Mouse (Mus musculus): ENCODE results near the gene Kcnj8. TPM values are rescaled to one million over a fixed set of nuclear protein-coding genes. Genes with fewer than 3 reads are reported as not detected.
"Not testable (repeated sequence)": the region's sequence is repeated elsewhere in the genome, so short reads cannot be mapped to it uniquely, and the experiment has no call there.

Gene Kcnj8
- polyA plus RNA-seq, 2 experiments: 9.7 to 11.3 TPM

DNA sequence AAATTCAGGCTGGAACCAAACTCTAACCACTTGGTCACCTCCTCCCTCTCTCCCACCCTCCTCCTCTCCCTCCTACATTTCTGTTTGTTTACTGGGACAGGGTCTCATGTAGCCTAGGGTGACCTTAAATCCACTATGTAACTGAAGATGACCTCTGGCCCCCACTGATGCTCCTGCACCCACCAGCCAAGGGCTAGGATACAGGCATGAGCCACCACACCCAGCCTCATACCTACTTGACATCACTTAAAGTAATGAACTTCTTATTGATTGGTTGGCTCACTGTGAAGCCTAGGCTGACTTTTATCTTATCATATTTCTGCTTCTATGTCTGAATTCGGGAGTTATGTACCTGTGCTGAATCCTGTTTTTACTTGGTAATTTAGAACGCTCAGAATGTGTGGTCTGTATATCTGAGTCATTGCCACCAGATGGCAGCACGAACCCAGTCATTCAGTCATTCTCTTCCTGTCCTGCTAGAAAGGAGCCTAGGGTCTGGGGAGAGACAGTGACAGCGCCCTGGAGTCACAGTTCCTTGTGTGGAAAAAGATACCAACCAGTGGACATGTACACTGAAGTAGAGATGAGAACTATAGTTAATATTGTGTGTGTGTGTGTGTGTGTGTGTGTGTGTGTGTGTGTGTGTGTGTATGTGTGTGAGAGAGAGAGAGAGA lies 46.6 kb downstream of the Kcnj8 start:
- Histone ChIP-seq H3K9ac (ENCODE audit: low read depth, low read length, severe bottlenecking) (no peak overlapping the region), H3K4me1 (ENCODE audit: control insufficient read depth, insufficient read depth, low read length) (no peaks in the 10 kb centered on the region), H3K27me3 (ENCODE audit: control insufficient read depth, insufficient read depth, low read length) (no peaks in the 10 kb centered on the region), H3K27ac (replicated peaks; ENCODE audit: low read depth, low read length) (no peak overlapping the region), H3K4me3 (replicated peaks; ENCODE audit: low read length) (no peak overlapping the region), H3K36me3 (ENCODE audit: control insufficient read depth, insufficient read depth, low read length) (no peaks in the 10 kb centered on the region), H3K4me2 (replicated peaks; ENCODE audit: low read depth, low read length, severe bottlenecking) (no peak overlapping the region), H3K9me3 (ENCODE audit: control insufficient read depth, low read length) (no peaks in the 10 kb centered on the region)
- no peak for TF ChIP-seq POLR2A (IDR thresholded peaks at IDR 0.05; ENCODE audit: borderline replicate concordance, extremely low read depth, insufficient read depth, insufficient read length)
- peak; percentile 87 for DNase-seq (ENCODE audit: low spot score)
- ATAC-seq (ENCODE audit: low FRiP score, low read depth): 0 out of 2 replicates have a peak, but pooled peaks have one; percentile 69
- WGBS: 9% methylated on average over 4 of the region's 4 CpGs

DNA sequence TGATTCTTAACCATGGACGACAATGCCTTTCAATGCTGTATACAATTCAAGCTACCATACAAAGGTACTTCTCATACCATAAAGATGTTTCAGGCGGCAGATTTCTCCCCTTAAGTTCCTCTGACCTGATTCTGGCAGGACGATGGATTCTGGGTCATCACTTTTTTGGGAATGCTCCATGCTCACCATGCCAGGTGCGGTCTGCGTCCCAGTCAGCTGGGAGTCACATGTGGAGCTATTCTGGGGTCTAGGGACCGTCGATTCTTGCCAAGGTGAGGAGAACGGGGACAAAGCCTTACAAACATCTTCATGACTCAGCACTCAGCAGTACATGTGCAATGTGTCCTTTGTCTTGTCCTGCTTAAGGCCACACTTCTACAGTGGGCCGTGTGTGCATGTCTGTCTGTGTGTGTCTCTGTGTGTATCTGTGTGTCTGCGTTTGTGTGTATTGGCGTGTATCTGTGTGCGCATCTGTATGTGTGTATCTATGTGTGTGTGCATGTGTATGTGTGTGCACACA lies 49.8 kb downstream of the Kcnj8 start:
- ATAC-seq (ENCODE audit: low FRiP score, low read depth): no peak
- Histone ChIP-seq H3K27ac (replicated peaks; ENCODE audit: low read depth, low read length) (no peak overlapping the region), H3K36me3 (ENCODE audit: control insufficient read depth, insufficient read depth, low read length) (no peaks in the 10 kb centered on the region), H3K4me1 (ENCODE audit: control insufficient read depth, insufficient read depth, low read length) (no peaks in the 10 kb centered on the region), H3K4me3 (replicated peaks; ENCODE audit: low read length) (no peak overlapping the region), H3K27me3 (ENCODE audit: control insufficient read depth, insufficient read depth, low read length) (no peaks in the 10 kb centered on the region), H3K9ac (ENCODE audit: low read depth, low read length, severe bottlenecking) (no peak overlapping the region), H3K9me3 (ENCODE audit: control insufficient read depth, low read length) (no peaks in the 10 kb centered on the region), H3K4me2 (replicated peaks; ENCODE audit: low read depth, low read length, severe bottlenecking) (no peak overlapping the region)
- WGBS: 84% methylated on average over 12 of the region's 12 CpGs
- no peak for TF ChIP-seq POLR2A (IDR thresholded peaks at IDR 0.05; ENCODE audit: borderline replicate concordance, extremely low read depth, insufficient read depth, insufficient read length)
- DNase-seq (ENCODE audit: low spot score): no peak

DNA sequence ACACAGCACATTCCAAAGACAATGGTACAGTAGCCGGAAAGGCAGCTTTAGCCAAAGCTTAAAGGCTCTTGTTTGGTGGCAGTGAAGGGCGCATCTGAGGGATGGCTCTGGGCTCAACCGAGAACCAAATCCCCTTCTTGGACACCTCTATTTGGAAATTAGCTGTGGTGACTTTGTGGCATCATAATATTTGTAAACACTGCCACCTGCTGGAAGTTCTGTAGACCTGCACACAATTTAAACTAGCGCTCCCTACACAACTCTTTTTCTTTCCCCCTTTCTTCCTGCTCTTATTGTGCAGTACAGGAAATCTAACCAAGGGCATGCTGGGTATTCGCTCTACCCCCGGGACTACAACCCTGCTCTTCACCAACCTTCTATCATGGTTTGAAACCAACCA lies 52.3 kb downstream of the Kcnj8 start:
- 13% methylated on average over 6 of the region's 6 CpGs for WGBS
- H3K9ac ChIP-seq (ENCODE audit: low read depth, low read length, severe bottlenecking): no peak overlapping the region
- ATAC-seq (ENCODE audit: low FRiP score, low read depth): peak; percentile 50; the same call in 1 of the 2 replicates

DNA sequence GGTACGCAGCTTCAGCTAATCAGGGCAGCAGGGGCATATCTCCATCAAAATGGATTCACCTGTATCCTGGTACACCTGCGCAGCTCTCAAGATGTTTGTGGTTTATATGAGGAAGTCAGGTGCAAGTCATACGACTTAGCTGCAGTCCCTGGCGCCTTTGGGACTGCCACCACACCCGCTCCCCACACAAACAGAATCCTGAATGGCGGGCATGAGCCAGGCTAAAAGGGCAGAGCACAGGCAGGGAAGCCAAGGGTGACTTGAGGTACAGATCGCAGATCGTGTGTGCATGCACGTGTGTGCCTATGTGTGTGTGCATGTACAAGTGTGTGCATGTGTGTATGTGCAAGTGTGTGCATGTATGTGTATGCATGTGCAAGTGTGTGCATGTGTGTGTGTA lies 56.0 kb downstream of the Kcnj8 start:
- not testable (repeated sequence) for H3K27me3 ChIP-seq (ENCODE audit: control insufficient read depth, insufficient read depth, low read length); DNase-seq (ENCODE audit: low spot score); ATAC-seq (ENCODE audit: low FRiP score, low read depth); H3K9ac ChIP-seq (ENCODE audit: low read depth, low read length, severe bottlenecking); H3K9me3 ChIP-seq (ENCODE audit: control insufficient read depth, low read length); H3K4me2 ChIP-seq (replicated peaks; ENCODE audit: low read depth, low read length, severe bottlenecking); H3K27ac ChIP-seq (replicated peaks; ENCODE audit: low read depth, low read length); H3K4me3 ChIP-seq (replicated peaks; ENCODE audit: low read length); H3K4me1 ChIP-seq (ENCODE audit: control insufficient read depth, insufficient read depth, low read length); H3K36me3 ChIP-seq (ENCODE audit: control insufficient read depth, insufficient read depth, low read length)
- WGBS: 69% methylated on average over 9 of the region's 9 CpGs

More for the DNA sequence above, 52.3 kb downstream of the Kcnj8 start:
- H3K4me1 ChIP-seq (ENCODE audit: control insufficient read depth, insufficient read depth, low read length): no peaks in the 10 kb centered on the region
- no peaks in the 10 kb centered on the region for H3K36me3 ChIP-seq (ENCODE audit: control insufficient read depth, insufficient read depth, low read length)
- no peak for DNase-seq (ENCODE audit: low spot score)
- no peak overlapping the region for H3K4me3 ChIP-seq (replicated peaks; ENCODE audit: low read length)
- H3K4me2 ChIP-seq (replicated peaks; ENCODE audit: low read depth, low read length, severe bottlenecking): no peak overlapping the region
- no peak for TF ChIP-seq POLR2A (IDR thresholded peaks at IDR 0.05; ENCODE audit: borderline replicate concordance, extremely low read depth, insufficient read depth, insufficient read length)
- no peak overlapping the region for H3K27ac ChIP-seq (replicated peaks; ENCODE audit: low read depth, low read length)
- no peaks in the 10 kb centered on the region for H3K27me3 ChIP-seq (ENCODE audit: control insufficient read depth, insufficient read depth, low read length)
- H3K9me3 ChIP-seq (ENCODE audit: control insufficient read depth, low read length): no peaks in the 10 kb centered on the region

DNA sequence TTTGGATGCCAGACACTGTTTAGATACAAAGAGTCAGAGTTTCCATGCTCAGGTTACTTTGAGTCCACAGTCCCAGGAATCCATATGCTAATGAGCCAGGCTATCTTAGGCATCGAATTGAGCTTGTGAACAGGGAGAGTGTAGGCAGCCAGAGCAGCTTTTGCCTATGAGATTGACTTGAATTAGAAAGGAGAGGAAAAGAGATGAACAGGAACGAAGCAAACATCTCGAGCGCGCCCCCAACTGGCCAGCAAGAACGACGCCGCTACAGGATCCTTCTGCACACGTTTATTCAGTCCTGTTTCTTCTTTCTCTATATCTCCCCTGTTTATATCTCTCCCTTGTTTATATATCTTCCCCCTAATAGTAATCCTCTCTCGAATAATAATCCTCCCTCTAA lies 56.5 kb downstream of the Kcnj8 start:
- no peaks in the 10 kb centered on the region for H3K36me3 ChIP-seq (ENCODE audit: control insufficient read depth, insufficient read depth, low read length)
- no peak overlapping the region for H3K27ac ChIP-seq (replicated peaks; ENCODE audit: low read depth, low read length)
- H3K27me3 ChIP-seq (ENCODE audit: control insufficient read depth, insufficient read depth, low read length): no peaks in the 10 kb centered on the region
- H3K4me1 ChIP-seq (ENCODE audit: control insufficient read depth, insufficient read depth, low read length): 0 out of 2 replicates have a peak, but pooled peaks cover 5% of the 10 kb centered on the region
- H3K9ac ChIP-seq (ENCODE audit: low read depth, low read length, severe bottlenecking): no peak overlapping the region
- H3K9me3 ChIP-seq (ENCODE audit: control insufficient read depth, low read length): no peaks in the 10 kb centered on the region
- ATAC-seq (ENCODE audit: low FRiP score, low read depth) (no peak), DNase-seq (ENCODE audit: low spot score) (no peak)
- TF ChIP-seq POLR2A (IDR thresholded peaks at IDR 0.05; ENCODE audit: borderline replicate concordance, extremely low read depth, insufficient read depth, insufficient read length): no peak
- H3K4me2 ChIP-seq (replicated peaks; ENCODE audit: low read depth, low read length, severe bottlenecking): no peak overlapping the region
- WGBS: 2% methylated on average over 10 of the region's 10 CpGs
- H3K4me3 ChIP-seq (replicated peaks; ENCODE audit: low read length): no peak overlapping the region

Other genes with a start within 250 kb of the Kcnj8 start
- gene Slco1a5, start 248.6 kb downstream of the Kcnj8 start, polyA plus RNA-seq (2012; rRNA removed): 0.05 and 0.06 TPM in 2 replicates
- gene Slco1a5, start 248.6 kb downstream of the Kcnj8 start, polyA plus RNA-seq (2014; fragmentation: Nextera tagmentation; extraction: Ambion mirVana): 0.21 TPM in 1 of 2 replicates, not detected in the other
- gene Pyroxd1, start 226.0 kb downstream of the Kcnj8 start, polyA plus RNA-seq (2012; rRNA removed): 8.0 and 9.7 TPM in 2 replicates
- 15.1 and 15.7 TPM in 2 replicates for gene Pyroxd1, start 226.0 kb downstream of the Kcnj8 start, polyA plus RNA-seq (2014; fragmentation: Nextera tagmentation; extraction: Ambion mirVana)
- 23.0 and 23.9 TPM in 2 replicates for gene Recql, start 184.5 kb downstream of the Kcnj8 start, polyA plus RNA-seq (2012; rRNA removed)
- gene Recql, start 184.5 kb downstream of the Kcnj8 start, polyA plus RNA-seq (2014; fragmentation: Nextera tagmentation; extraction: Ambion mirVana): 25.7 and 26.7 TPM in 2 replicates
- 39.3 and 41.0 TPM in 2 replicates for gene Golt1b, start 184.4 kb downstream of the Kcnj8 start, polyA plus RNA-seq (2012; rRNA removed)
- gene Golt1b, start 184.4 kb downstream of the Kcnj8 start, polyA plus RNA-seq (2014; fragmentation: Nextera tagmentation; extraction: Ambion mirVana): 136 and 142 TPM in 2 replicates
- 8.0 and 8.4 TPM in 2 replicates for gene Spx, start 158.2 kb downstream of the Kcnj8 start, polyA plus RNA-seq (2012; rRNA removed)
- 0.59 and 1.6 TPM in 2 replicates for gene Spx, start 158.2 kb downstream of the Kcnj8 start, polyA plus RNA-seq (2014; fragmentation: Nextera tagmentation; extraction: Ambion mirVana)
- 0.03 TPM in 1 of 2 replicates, not detected in the other for gene Gys2, start 98.5 kb downstream of the Kcnj8 start, polyA plus RNA-seq (2012; rRNA removed)
- gene Gys2, start 98.5 kb downstream of the Kcnj8 start, polyA plus RNA-seq (2014; fragmentation: Nextera tagmentation; extraction: Ambion mirVana): not detected in 2 replicates
- gene Ldhb, start 63.7 kb downstream of the Kcnj8 start, polyA plus RNA-seq (2012; rRNA removed): 178 TPM in 2 replicates
- gene Ldhb, start 63.7 kb downstream of the Kcnj8 start, polyA plus RNA-seq (2014; fragmentation: Nextera tagmentation; extraction: Ambion mirVana): 229 and 266 TPM in 2 replicates
- 7.1 and 7.3 TPM in 2 replicates for gene Abcc9, start 130.7 kb upstream of the Kcnj8 start, polyA plus RNA-seq (2012; rRNA removed)
- gene Abcc9, start 130.7 kb upstream of the Kcnj8 start, polyA plus RNA-seq (2014; fragmentation: Nextera tagmentation; extraction: Ambion mirVana): 2.8 and 4.0 TPM in 2 replicates
- 40.7 and 54.5 TPM in 2 replicates for gene Cmas, start 185.1 kb upstream of the Kcnj8 start, polyA plus RNA-seq (2012; rRNA removed)
- 88.7 and 95.8 TPM in 2 replicates for gene Cmas, start 185.1 kb upstream of the Kcnj8 start, polyA plus RNA-seq (2014; fragmentation: Nextera tagmentation; extraction: Ambion mirVana)
- 0.13 TPM in 1 of 2 replicates, not detected in the other for gene Sult6b2, start 232.9 kb upstream of the Kcnj8 start, polyA plus RNA-seq (2012; rRNA removed)
- gene Sult6b2, start 232.9 kb upstream of the Kcnj8 start, polyA plus RNA-seq (2014; fragmentation: Nextera tagmentation; extraction: Ambion mirVana): 0.08 TPM in 1 of 2 replicates, not detected in the other

Data from limb, embryonic 14.5 days (tissue).